Mouse (Mus musculus) embryonic facial prominence, embryonic 11.5 days (tissue): Measurements from ENCODE around the gene Capzb. TPM values are rescaled to one million over a fixed set of nuclear protein-coding genes. Genes with fewer than 3 reads are reported as not detected.

ENCODE experiments used
- ATAC-seq: fragments of 200-750 bp; cut with Nextera tagmentation; replicated peaks from 2 replicates; pipeline ENCODE4 v1.8.0; 2017; ENCODE audit warnings: low read depth; ENCODE audit not compliant: insufficient number of reproducible peaks, low FRiP score, low TSS enrichment
- DNase-seq: peaks from one replicate; pipeline ENCODE4 v3.0.0-alpha.2; 2015; ENCODE audit warnings: low spot score
- H3K27ac ChIP-seq: fragments of 300-500 bp; sonication (generic); replicated peaks from 2 replicates; pipeline ENCODE4 v1.5.1; 2014; ENCODE audit warnings: mild to moderate bottlenecking, low read depth, low read length, control low read depth
- H3K27me3 ChIP-seq: fragments of 300-500 bp; sonication (generic); 2 replicates; pipeline ENCODE4 v1.6.1; 2014; ENCODE audit warnings: mild to moderate bottlenecking, low read length, moderate library complexity, mixed read lengths; ENCODE audit not compliant: control insufficient read depth, insufficient read depth
- H3K36me3 ChIP-seq: fragments of 300-500 bp; sonication (generic); replicated peaks from 2 replicates; pipeline ENCODE4 v1.6.1; 2014; ENCODE audit warnings: low read depth, mild to moderate bottlenecking, low read length, moderate library complexity, mixed read lengths; ENCODE audit not compliant: control insufficient read depth, insufficient read depth
- H3K4me1 ChIP-seq: fragments of 300-500 bp; sonication (generic); 2 replicates; pipeline ENCODE4 v1.6.1; 2014; ENCODE audit warnings: low read length, mixed read lengths; ENCODE audit not compliant: control insufficient read depth, insufficient read depth
- H3K4me2 ChIP-seq: fragments of 300-500 bp; sonication (generic); 2 replicates; pipeline ENCODE4 v1.6.1; 2014; ENCODE audit warnings: low read depth, mild to moderate bottlenecking, control low read depth, low read length, moderate library complexity
- H3K4me3 ChIP-seq: fragments of 300-500 bp; sonication (generic); 2 replicates; pipeline ENCODE4 v1.5.1; 2014; ENCODE audit warnings: low read depth, low read length, control low read depth
- H3K9ac ChIP-seq: fragments of 300-500 bp; sonication (generic); replicated peaks from 2 replicates; pipeline ENCODE4 v1.6.1; 2014; ENCODE audit warnings: mild to moderate bottlenecking, control low read depth, low read length
- H3K9me3 ChIP-seq: fragments of 300-500 bp; sonication (generic); replicated peaks from 2 replicates; pipeline ENCODE4 v1.6.1; 2016; ENCODE audit warnings: mild to moderate bottlenecking, low read length, inconsistent platforms, mixed read lengths; ENCODE audit not compliant: control insufficient read depth
- WGBS: fragments of 180-500 bp; shearing (Covaris S2); extraction: QIAGEN DNeasy Blood & Tissue Kit; methylation state at CpG from one replicate; pipeline ENCODE4 v1.1.7; 2014; 5-methylcytosine and 5-hydroxymethylcytosine counted together
- polyA plus RNA-seq: library from polyadenylated mRNA; unstranded; fragments of >200 nt; fragmentation: Nextera tagmentation; extraction: Ambion mirVana; gene quantifications from 2 replicates; pipeline ENCODE4 v1.2.1, GENCODE M21; 2014

The Capzb gene
- polyA plus RNA-seq, 1 experiment from 2014 or later = 314 TPM

- 0 out of 2 replicates have a peak, but pooled peaks cover 2% of the 10 kb centered on the region for H3K27me3 ChIP-seq
- H3K27ac ChIP-seq = no peak overlapping the region
- peaks cover 3% of the 10 kb centered on the region; the same call in 1 of the 2 replicates for H3K36me3 ChIP-seq
- DNase-seq = peak; percentile 14
- H3K4me2 ChIP-seq = peak overlapping the region; percentile 95
- peak overlapping the region; percentile 98 for H3K4me3 ChIP-seq
- ATAC-seq = no peak
- 28% methylated on average over 14 of the region's 14 CpGs for whole genome bisulfite sequencing
- no peaks in the 10 kb centered on the region for H3K9me3 ChIP-seq
- no peaks in the 10 kb centered on the region for H3K4me1 ChIP-seq
- peak overlapping the region; percentile 94 for H3K9ac ChIP-seq
Observed at GRCm38 (mm10) chr4:139311707-139312106, 119.0 kb downstream of the Capzb start.

- H3K27me3 ChIP-seq = 0 out of 2 replicates have a peak, but pooled peaks cover 2% of the 10 kb centered on the region
- peaks cover 3% of the 10 kb centered on the region; the same call in 1 of the 2 replicates for H3K36me3 ChIP-seq
- no peaks in the 10 kb centered on the region for H3K9me3 ChIP-seq
- H3K27ac ChIP-seq = no peak overlapping the region
- no peak overlapping the region for H3K4me2 ChIP-seq
- ATAC-seq (no peak), DNase-seq (peak; percentile 60)
- H3K9ac ChIP-seq = no peak overlapping the region
- H3K4me1 ChIP-seq = no peaks in the 10 kb centered on the region
- H3K4me3 ChIP-seq = no peak overlapping the region
- 54% methylated on average over 4 of the region's 4 CpGs for WGBS
Observed at GRCm38 (mm10) chr4:139312632-139313031, 119.9 kb downstream of the Capzb start.

- Histone ChIP-seq H3K27me3 (no peaks in the 10 kb centered on the region), H3K9ac (no peak overlapping the region), H3K36me3 (peaks cover 5% of the 10 kb centered on the region), H3K4me1 (no peaks in the 10 kb centered on the region), H3K4me2 (no peak overlapping the region), H3K9me3 (no peaks in the 10 kb centered on the region), H3K27ac (no peak overlapping the region), H3K4me3 (no peak overlapping the region)
- no peak for DNase-seq
- WGBS = 88% methylated on average over 11 of the region's 11 CpGs
- no peak for ATAC-seq
Observed at GRCm38 (mm10) chr4:139318449-139318848, 125.8 kb downstream of the Capzb start.

- no peak overlapping the region for H3K4me3 ChIP-seq
- H3K4me2 ChIP-seq = no peak overlapping the region
- H3K9ac ChIP-seq = no peak overlapping the region
- 92% methylated on average over 4 of the region's 4 CpGs for whole genome bisulfite sequencing
- peaks cover 5% of the 10 kb centered on the region for H3K36me3 ChIP-seq
- H3K4me1 ChIP-seq = no peaks in the 10 kb centered on the region
- H3K27ac ChIP-seq = no peak overlapping the region
- H3K27me3 ChIP-seq = no peaks in the 10 kb centered on the region
- H3K9me3 ChIP-seq = no peaks in the 10 kb centered on the region
- no peak for DNase-seq
- ATAC-seq = 0 out of 2 replicates have a peak, but pooled peaks have one; percentile 44
Observed at GRCm38 (mm10) chr4:139319740-139320139, 127.0 kb downstream of the Capzb start.

DNA sequence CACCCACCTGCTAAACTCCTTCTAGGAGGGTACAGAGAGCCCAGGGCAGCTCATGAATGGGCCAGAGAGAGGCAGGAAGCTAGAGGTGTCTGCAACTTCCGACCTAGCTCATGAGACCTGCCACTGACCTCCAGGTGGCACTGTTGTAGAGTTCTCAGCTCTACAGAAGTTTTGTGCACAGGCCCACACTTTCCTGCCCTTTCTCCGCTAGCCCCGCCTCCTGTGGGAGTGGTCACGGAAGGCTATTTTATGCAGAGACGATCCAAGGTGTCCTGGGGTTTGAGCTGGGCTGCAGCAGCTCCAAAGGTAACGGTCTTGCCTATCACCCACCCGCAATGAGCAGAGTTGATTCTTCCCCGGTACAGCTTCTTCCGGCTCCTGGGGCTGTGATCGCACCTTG lies 137.9 kb downstream of the Capzb start:
- Histone ChIP-seq H3K9me3 (no peaks in the 10 kb centered on the region), H3K36me3 (no peaks in the 10 kb centered on the region), H3K4me2 (peak overlapping the region; percentile 1; the same call in 1 of the 2 replicates), H3K27me3 (no peaks in the 10 kb centered on the region; the same call in 1 of the 2 replicates), H3K9ac (no peak overlapping the region), H3K27ac (no peak overlapping the region), H3K4me1 (no peaks in the 10 kb centered on the region), H3K4me3 (no peak overlapping the region)
- DNase-seq (peak; percentile 85), ATAC-seq (peak; percentile 85)
- WGBS = 8% methylated on average over 10 of the region's 10 CpGs

DNA sequence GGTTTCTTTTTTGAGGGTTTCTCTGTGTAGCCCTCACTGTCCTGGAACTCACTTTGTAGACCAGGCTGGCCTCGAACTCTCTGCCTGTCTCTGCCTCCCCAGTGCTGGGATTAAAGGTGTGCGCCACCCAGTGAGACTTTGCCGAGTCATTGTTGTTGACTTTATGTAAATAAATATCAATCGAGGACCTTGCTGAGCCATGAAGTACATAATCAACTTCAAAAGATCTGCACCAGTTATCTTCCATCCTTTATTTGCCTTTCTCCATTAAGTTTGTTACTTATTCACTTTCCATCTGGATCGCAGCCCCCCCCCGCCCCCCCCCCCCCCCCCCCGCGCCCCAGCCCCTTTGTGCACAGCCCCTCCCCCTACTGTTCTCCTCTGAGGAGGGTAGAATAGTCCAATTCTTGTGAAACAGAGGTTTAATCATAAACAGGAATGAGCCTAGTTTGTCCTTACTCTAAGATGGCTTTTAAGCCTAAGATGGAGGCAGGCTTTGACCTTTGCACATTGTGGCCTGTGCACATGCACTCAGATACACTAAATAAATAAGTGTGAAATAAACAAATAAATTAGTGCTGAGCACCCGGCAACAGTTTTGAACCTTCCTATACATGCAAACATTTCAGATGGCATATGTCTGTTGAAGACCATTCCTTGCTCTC lies 142.1 kb downstream of the Capzb start:
- no peak overlapping the region for H3K4me3 ChIP-seq
- DNase-seq (no peak), ATAC-seq (no peak)
- no peak overlapping the region for H3K9ac ChIP-seq
- no peaks in the 10 kb centered on the region; the same call in 1 of the 2 replicates for H3K27me3 ChIP-seq
- H3K4me1 ChIP-seq = no peaks in the 10 kb centered on the region
- H3K4me2 ChIP-seq = no peak overlapping the region
- 79% methylated on average over 5 of the region's 9 CpGs for WGBS
- H3K9me3 ChIP-seq = no peaks in the 10 kb centered on the region
- no peak overlapping the region for H3K27ac ChIP-seq
- H3K36me3 ChIP-seq = no peaks in the 10 kb centered on the region

GRCm38 (mm10) chr4:139335507-139335906 lies 142.8 kb downstream of the Capzb start:
- H3K4me1 ChIP-seq = no peaks in the 10 kb centered on the region
- no peak overlapping the region for H3K4me2 ChIP-seq
- no peak overlapping the region for H3K4me3 ChIP-seq
- no peak overlapping the region for H3K27ac ChIP-seq
- DNase-seq (no peak), ATAC-seq (no peak)
- no peaks in the 10 kb centered on the region for H3K9me3 ChIP-seq
- 65% methylated on average over 7 of the region's 7 CpGs for WGBS
- no peaks in the 10 kb centered on the region; the same call in 1 of the 2 replicates for H3K27me3 ChIP-seq
- no peak overlapping the region for H3K9ac ChIP-seq
- no peaks in the 10 kb centered on the region for H3K36me3 ChIP-seq

DNA sequence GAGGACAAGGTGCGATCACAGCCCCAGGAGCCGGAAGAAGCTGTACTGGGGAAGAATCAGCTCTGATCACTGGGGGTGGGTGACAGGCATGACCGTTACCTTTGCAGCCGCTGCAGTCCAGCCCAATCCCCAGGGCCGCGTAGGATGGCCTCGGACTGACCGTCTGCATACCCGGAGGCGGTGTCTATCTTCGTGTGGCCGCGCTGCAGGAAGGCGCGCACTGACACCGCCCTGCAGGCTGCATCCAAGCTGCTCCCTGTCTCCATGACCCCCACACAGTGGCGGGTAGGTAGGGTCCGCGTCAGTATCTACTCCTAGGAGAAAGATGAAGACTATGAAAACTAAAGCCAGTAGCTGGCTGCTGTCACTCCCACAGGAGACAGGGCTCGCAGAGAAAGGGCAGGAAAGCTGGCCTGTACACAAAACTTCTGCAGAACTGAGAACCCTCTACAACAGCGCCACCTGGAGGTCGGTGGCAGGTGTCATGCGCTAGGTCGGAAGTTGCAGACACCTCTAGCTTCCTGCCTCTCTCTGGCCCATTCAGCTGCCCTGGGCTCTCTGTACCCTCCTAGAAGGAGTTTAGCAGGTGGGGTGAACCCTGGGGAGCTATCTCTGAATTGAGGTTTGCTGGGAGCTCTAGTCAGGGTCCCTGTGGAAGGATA lies 144.3 kb downstream of the Capzb start:
- 23% methylated on average over 24 of the region's 24 CpGs for WGBS
- DNase-seq (peak; percentile 86), ATAC-seq (peak; percentile 70; the same call in 1 of the 2 replicates)
- no peaks in the 10 kb centered on the region; the same call in 1 of the 2 replicates for H3K27me3 ChIP-seq
- peak overlapping the region; percentile 22; the same call in 1 of the 2 replicates for H3K9ac ChIP-seq
- peak overlapping the region; percentile 25 for H3K4me2 ChIP-seq
- H3K9me3 ChIP-seq = no peaks in the 10 kb centered on the region
- no peaks in the 10 kb centered on the region for H3K4me1 ChIP-seq
- H3K4me3 ChIP-seq = no peak overlapping the region
- no peaks in the 10 kb centered on the region for H3K36me3 ChIP-seq
- no peak overlapping the region for H3K27ac ChIP-seq
